Mouse (Mus musculus): ENCODE measurements around the gene Stip1.
A peak's percentile ranks its signal among the peaks of the same experiment; 100 is the strongest.
"Not testable (repeated sequence)": the region's sequence is repeated elsewhere in the genome, so short reads cannot be mapped to it uniquely, and the experiment has no call there.

Stip1 gene

GRCm38 (mm10) chr19:7014481-7015135 lies 25.2 kb downstream of the Stip1 start:
- DNase-seq (ENCODE audit: low spot score in 2 of 2): no peak

GRCm38 (mm10) chr19:7013984-7014383 lies 25.8 kb downstream of the Stip1 start:
- DNase-seq (ENCODE audit: low spot score in 2 of 2): no peak

- no peak for DNase-seq (ENCODE audit: low spot score in 2 of 2)
Measured at GRCm38 (mm10) chr19:7012426-7012825, 27.3 kb downstream of the Stip1 start.

- DNase-seq (ENCODE audit: low spot score in 2 of 2): no peak
Measured at GRCm38 (mm10) chr19:7006892-7007593, 32.7 kb downstream of the Stip1 start.

- DNase-seq (ENCODE audit: low spot score in 2 of 2): no peak
Measured at GRCm38 (mm10) chr19:6999360-7000063, 40.3 kb downstream of the Stip1 start.

GRCm38 (mm10) chr19:6997721-6998290 lies 42.0 kb downstream of the Stip1 start:
- peak in 1 of 2 experiments; percentile 63 for DNase-seq (ENCODE audit: low spot score in 2 of 2)

- DNase-seq (ENCODE audit: low spot score in 2 of 2): peak; percentile 80 to 89
Measured at GRCm38 (mm10) chr19:6996006-6996405, 43.8 kb downstream of the Stip1 start, which contains the start of the genes Nudt22 and Trpt1. Nudt22 (minus strand) TSS chr19:6996117. Trpt1 (plus strand) TSS chr19:6996131.

- peak in 1 of 2 experiments; percentile 68 for DNase-seq (ENCODE audit: low spot score in 2 of 2)
Measured at GRCm38 (mm10) chr19:6995255-6995991, 44.3 kb downstream of the Stip1 start.

- DNase-seq (ENCODE audit: low spot score in 2 of 2): no peak
Measured at GRCm38 (mm10) chr19:6994489-6994888, 45.3 kb downstream of the Stip1 start.

GRCm38 (mm10) chr19:6994002-6994401 lies 45.8 kb downstream of the Stip1 start:
- no peak for DNase-seq (ENCODE audit: low spot score in 2 of 2)

- no peak for DNase-seq (ENCODE audit: low spot score in 2 of 2)
Measured at GRCm38 (mm10) chr19:6993011-6993770, 46.6 kb downstream of the Stip1 start.

- peak; percentile 96 to 97 for DNase-seq (ENCODE audit: low spot score in 2 of 2)
Measured at GRCm38 (mm10) chr19:6992011-6992858, 47.5 kb downstream of the Stip1 start, which contains the start of gene Dnajc4. Dnajc4 (minus strand) TSS chr19:6992572.

- DNase-seq (ENCODE audit: low spot score in 2 of 2): not testable (repeated sequence)
Measured at GRCm38 (mm10) chr19:6991166-6991565, 48.6 kb downstream of the Stip1 start.

GRCm38 (mm10) chr19:6990712-6991111 lies 49.1 kb downstream of the Stip1 start:
- no peak for DNase-seq (ENCODE audit: low spot score in 2 of 2)

GRCm38 (mm10) chr19:6989251-6989650 lies 50.5 kb downstream of the Stip1 start:
- DNase-seq (ENCODE audit: low spot score in 2 of 2): no peak

GRCm38 (mm10) chr19:6987904-6988285 lies 51.9 kb downstream of the Stip1 start:
- no peak for DNase-seq (ENCODE audit: low spot score in 2 of 2)

- peak; percentile 54 to 81 for DNase-seq (ENCODE audit: low spot score in 2 of 2)
Measured at GRCm38 (mm10) chr19:6987061-6987903, 52.5 kb downstream of the Stip1 start, which contains the start of gene Vegfb. Vegfb (minus strand) TSS chr19:6987651.

GRCm38 (mm10) chr19:6985951-6986708 lies 53.6 kb downstream of the Stip1 start:
- peak in 1 of 2 experiments; percentile 63 for DNase-seq (ENCODE audit: low spot score in 2 of 2)

Data from spleen, postnatal 4 days (tissue).